Mouse (Mus musculus): ENCODE data around the gene C8g. TPM values are rescaled to one million over a fixed set of nuclear protein-coding genes. Genes with fewer than 3 reads are reported as not detected.

C8g gene
- polyA plus RNA-seq, 1 experiment from 2014 or later = 6.0 TPM

DNA sequence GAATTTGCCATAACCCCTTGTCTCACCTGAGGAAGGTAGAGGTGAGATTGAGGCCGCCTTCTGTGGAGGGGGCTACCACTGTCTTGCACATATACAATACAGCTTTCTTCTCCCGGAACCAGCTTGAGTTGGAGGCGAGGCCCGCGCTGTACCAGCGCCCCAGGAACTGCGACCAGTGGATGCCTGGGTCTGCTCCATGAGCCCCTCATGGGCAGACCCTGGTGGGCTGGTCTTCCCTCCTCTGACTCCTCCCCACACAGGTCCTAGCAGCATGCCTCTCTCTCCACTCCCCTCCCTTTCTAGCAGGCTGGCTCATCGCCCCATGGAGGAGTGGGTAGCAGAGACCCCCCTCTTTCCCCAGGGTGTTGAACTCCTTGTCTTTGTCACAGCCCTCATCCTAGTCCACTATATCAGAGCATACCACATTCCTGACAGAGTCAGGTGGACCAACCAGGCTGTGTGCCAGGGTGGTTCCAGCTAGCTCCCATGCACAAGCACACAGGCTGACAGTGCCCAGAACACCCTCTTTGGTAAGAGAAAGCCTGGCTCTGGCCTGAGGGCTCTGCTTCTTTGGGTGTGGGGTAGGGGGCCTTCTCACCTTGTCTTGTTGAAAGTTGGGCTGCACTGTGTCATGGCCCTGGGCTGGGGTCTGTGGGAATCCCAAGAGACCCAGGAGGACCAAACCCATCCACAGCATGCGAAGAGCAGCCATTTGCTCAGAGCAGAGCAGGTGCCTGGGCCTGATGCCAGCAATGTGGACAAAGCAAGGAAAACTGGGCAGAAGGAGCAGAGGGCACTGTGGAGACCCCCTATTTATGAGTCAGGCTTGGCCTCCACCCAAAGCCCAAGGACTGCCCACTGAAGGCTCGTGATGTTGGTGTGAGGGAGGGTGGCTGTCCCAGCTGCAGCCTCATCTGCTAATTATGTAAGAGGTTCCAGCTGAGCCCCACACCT is 32.3 kb downstream of the C8g start:
- Histone ChIP-seq H3K36me3 (no peaks in the 10 kb centered on the region), H3K27ac (no peak overlapping the region), H3K4me3 (no peak overlapping the region), H3K27me3 (ENCODE audit: insufficient read depth, poor library complexity, severe bottlenecking) (peaks cover 12% of the 10 kb centered on the region; the same call in 1 of the 2 replicates), H3K4me1 (peaks cover 27% of the 10 kb centered on the region), H3K9me3 (no peaks in the 10 kb centered on the region)
- no peak for DNase-seq (ENCODE audit: low spot score)
- WGBS = 72% methylated on average over 10 of the region's 10 CpGs

GRCm38 (mm10) chr2:25467606-25468303 is 33.8 kb downstream of the C8g start:
- Histone ChIP-seq H3K4me1 (peaks cover 27% of the 10 kb centered on the region), H3K36me3 (no peaks in the 10 kb centered on the region), H3K27me3 (ENCODE audit: insufficient read depth, poor library complexity, severe bottlenecking) (peaks cover 12% of the 10 kb centered on the region; the same call in 1 of the 2 replicates), H3K9me3 (no peaks in the 10 kb centered on the region), H3K4me3 (no peak overlapping the region), H3K27ac (no peak overlapping the region)
- 65% methylated on average over 14 of the region's 14 CpGs for WGBS
- DNase-seq (ENCODE audit: low spot score) = no peak

GRCm38 (mm10) chr2:25465816-25466635 is 35.5 kb downstream of the C8g start:
- H3K4me3 ChIP-seq = no peak overlapping the region
- peaks cover 9% of the 10 kb centered on the region; the same call in 1 of the 2 replicates for H3K27me3 ChIP-seq (ENCODE audit: insufficient read depth, poor library complexity, severe bottlenecking)
- no peak for DNase-seq (ENCODE audit: low spot score)
- no peaks in the 10 kb centered on the region for H3K9me3 ChIP-seq
- H3K36me3 ChIP-seq = no peaks in the 10 kb centered on the region
- peaks cover 34% of the 10 kb centered on the region for H3K4me1 ChIP-seq
- WGBS = 46% methylated on average over 10 of the region's 10 CpGs
- H3K27ac ChIP-seq = peak overlapping the region; percentile 52; the same call in 1 of the 2 replicates

- Histone ChIP-seq H3K36me3 (no peaks in the 10 kb centered on the region), H3K27me3 (ENCODE audit: insufficient read depth, poor library complexity, severe bottlenecking) (peaks cover 9% of the 10 kb centered on the region; the same call in 1 of the 2 replicates), H3K9me3 (no peaks in the 10 kb centered on the region), H3K4me3 (no peak overlapping the region), H3K27ac (peak overlapping the region; percentile 52; the same call in 1 of the 2 replicates), H3K4me1 (peaks cover 38% of the 10 kb centered on the region)
- no peak for DNase-seq (ENCODE audit: low spot score)
- WGBS = 78% methylated on average over 2 of the region's 2 CpGs
Observed at GRCm38 (mm10) chr2:25465256-25465655, 36.3 kb downstream of the C8g start.

GRCm38 (mm10) chr2:25463630-25464029 is 37.9 kb downstream of the C8g start:
- Histone ChIP-seq H3K9me3 (no peaks in the 10 kb centered on the region), H3K36me3 (peaks cover 8% of the 10 kb centered on the region), H3K27ac (no peak overlapping the region), H3K4me1 (peaks cover 41% of the 10 kb centered on the region), H3K27me3 (ENCODE audit: insufficient read depth, poor library complexity, severe bottlenecking) (no peaks in the 10 kb centered on the region; the same call in 1 of the 2 replicates), H3K4me3 (no peak overlapping the region)
- no peak for DNase-seq (ENCODE audit: low spot score)
- WGBS = 76% methylated on average over 3 of the region's 3 CpGs

DNA sequence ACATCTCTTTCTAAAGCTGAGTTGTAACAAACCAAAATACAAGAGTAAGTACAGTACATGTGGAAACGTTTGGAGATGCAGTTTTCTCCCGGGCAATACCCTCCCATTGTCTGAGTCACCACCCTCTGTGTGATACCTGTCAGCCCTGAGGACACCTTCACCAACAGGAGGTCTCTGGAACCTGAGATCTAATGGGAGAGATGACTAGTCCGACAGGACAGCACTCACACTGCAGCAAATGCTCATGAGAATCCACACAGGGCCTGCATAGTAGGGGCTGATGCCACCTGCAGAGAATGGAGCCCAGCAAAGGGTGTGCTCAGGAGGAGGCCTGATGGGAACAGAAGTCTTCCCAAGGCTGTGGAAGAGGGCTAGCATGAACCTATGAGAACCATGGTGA is 40.1 kb downstream of the C8g start:
- DNase-seq (ENCODE audit: low spot score) = no peak
- H3K9me3 ChIP-seq = no peaks in the 10 kb centered on the region
- peaks cover 12% of the 10 kb centered on the region for H3K36me3 ChIP-seq
- WGBS = 31% methylated on average over 3 of the region's 3 CpGs
- H3K4me3 ChIP-seq = peak overlapping the region; percentile 81
- H3K4me1 ChIP-seq = peaks cover 38% of the 10 kb centered on the region
- peak overlapping the region; percentile 89 for H3K27ac ChIP-seq
- H3K27me3 ChIP-seq (ENCODE audit: insufficient read depth, poor library complexity, severe bottlenecking) = peaks cover 7% of the 10 kb centered on the region; the same call in 1 of the 2 replicates

DNA sequence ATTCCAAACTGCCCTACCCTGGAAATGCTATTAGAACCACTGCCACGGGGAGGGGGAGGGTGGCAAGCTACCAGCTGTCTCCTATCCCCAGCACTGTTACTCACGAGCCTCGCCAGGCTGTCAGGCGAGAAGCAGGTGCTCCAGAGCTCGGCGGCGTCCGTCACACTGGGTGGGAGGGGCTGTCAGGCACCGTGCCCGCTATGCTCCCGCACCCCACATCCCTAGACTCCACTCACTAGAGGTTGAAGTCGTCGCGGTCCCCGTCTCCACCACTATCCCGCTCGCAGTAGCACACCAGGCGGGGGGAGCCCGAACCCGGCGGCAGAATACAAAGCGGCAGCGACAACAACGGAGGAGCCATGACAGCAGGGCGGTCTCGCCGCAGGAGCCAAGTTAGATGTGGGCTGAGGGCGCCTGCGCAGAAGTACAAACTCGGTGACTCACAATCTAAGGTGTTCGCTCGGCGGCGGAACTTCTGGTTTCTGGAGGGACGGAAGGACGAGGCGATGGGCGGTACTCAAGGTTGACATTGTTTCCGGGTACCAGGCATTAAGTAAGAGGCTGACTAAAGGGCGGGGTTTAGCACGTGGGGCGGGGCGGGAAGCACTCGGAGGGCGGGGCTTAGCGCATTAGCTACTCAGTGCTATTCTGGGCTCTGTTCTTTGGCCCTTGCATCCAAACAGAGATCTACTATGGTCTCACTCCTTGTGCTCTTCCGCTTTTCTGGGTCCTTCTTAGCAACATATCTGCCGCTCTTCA is 40.8 kb downstream of the C8g start, which contains the start of gene Paxx:
TSS of gene Paxx (minus strand) at position 544 of the 759 bp plus-strand sequence.
- H3K36me3 ChIP-seq = peaks cover 12% of the 10 kb centered on the region
- H3K27me3 ChIP-seq (ENCODE audit: insufficient read depth, poor library complexity, severe bottlenecking) = peaks cover 7% of the 10 kb centered on the region; the same call in 1 of the 2 replicates
- peak within 1 kb of the TSS; percentile 81 for H3K4me3 ChIP-seq
- DNase-seq (ENCODE audit: low spot score) = peak; percentile 98
- H3K4me1 ChIP-seq = peaks cover 39% of the 10 kb centered on the region
- peak within 1 kb of the TSS; percentile 89 for H3K27ac ChIP-seq
- no peaks in the 10 kb centered on the region for H3K9me3 ChIP-seq
- WGBS = under 1% methylated on average over 48 of the region's 48 CpGs

DNA sequence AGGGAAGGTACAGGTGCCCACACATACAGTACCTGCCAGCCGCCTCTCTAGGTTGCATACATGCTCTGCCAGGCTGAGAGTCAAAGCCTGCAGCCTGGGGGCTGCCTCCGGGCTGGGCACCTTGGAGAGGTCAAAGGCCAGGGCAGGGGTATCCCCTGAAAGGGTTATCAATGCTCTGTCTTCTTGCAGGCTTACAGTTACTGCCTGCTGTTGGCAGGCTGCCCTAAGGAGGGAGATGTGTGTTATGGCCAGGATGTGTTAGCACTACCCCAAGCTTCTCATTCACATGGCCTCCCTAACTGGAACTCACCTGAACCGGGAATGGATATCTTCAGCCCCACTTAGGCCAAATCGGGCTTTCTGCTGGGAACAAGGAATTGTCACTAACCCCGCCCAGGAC is 41.4 kb downstream of the C8g start:
- peaks cover 12% of the 10 kb centered on the region for H3K36me3 ChIP-seq
- WGBS = 38% methylated on average over 5 of the region's 5 CpGs
- H3K27ac ChIP-seq = peak overlapping the region; percentile 89
- no peak for DNase-seq (ENCODE audit: low spot score)
- no peaks in the 10 kb centered on the region for H3K9me3 ChIP-seq
- H3K27me3 ChIP-seq (ENCODE audit: insufficient read depth, poor library complexity, severe bottlenecking) = peaks cover 7% of the 10 kb centered on the region; the same call in 1 of the 2 replicates
- H3K4me3 ChIP-seq = peak overlapping the region; percentile 81
- peaks cover 36% of the 10 kb centered on the region for H3K4me1 ChIP-seq

GRCm38 (mm10) chr2:25458911-25459310 is 42.6 kb downstream of the C8g start:
- Histone ChIP-seq H3K9me3 (no peaks in the 10 kb centered on the region), H3K27ac (no peak overlapping the region), H3K27me3 (ENCODE audit: insufficient read depth, poor library complexity, severe bottlenecking) (peaks cover 7% of the 10 kb centered on the region; the same call in 1 of the 2 replicates), H3K4me3 (no peak overlapping the region), H3K36me3 (peaks cover 12% of the 10 kb centered on the region), H3K4me1 (peaks cover 36% of the 10 kb centered on the region)
- no peak for DNase-seq (ENCODE audit: low spot score)
- WGBS = 73% methylated on average over 5 of the region's 5 CpGs

DNA sequence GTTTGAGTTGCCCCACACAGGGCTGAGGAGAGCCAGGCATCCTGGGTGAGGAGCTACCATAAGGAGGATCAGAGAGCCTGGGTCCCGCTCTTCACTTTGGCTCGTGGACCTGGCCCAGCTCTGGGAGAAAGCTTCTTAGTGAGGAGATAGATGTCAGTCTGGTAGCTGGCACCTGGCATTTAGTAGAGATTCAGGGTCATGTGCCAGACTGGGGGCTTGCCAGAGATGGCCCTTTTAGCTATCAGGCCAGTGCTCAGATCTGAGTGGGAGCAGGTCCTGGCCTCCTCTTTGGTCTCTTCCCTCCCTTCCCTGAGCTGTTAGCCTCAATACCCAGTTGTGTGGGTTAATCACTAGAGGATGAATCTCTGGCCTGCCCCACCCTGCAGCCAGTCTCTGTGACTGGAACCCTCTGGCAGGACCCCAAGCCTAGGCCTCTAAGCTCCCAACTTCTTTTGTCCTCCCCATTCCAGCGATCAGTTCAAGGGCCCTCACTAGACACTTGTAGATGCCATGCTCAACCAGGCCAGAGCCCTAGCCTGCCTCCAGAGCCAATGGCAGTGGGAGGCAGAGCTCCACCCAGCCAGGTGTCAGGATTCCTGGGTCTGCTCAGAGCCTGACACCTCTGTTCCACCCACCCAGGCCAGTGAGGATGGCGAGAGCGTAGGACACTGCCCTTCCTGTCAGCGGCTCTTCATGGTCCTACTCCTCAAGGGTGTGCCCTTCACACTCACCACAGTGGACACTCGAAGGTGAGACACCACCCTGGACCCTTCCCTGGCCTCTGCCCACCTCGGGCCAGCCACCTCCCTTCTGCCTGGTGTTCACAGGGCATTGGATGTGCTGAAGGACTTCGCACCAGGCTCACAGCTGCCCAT is 44.3 kb downstream of the C8g start:
- H3K27me3 ChIP-seq (ENCODE audit: insufficient read depth, poor library complexity, severe bottlenecking) = peaks cover 7% of the 10 kb centered on the region; the same call in 1 of the 2 replicates
- peaks cover 36% of the 10 kb centered on the region for H3K4me1 ChIP-seq
- no peak for DNase-seq (ENCODE audit: low spot score)
- 78% methylated on average over 9 of the region's 9 CpGs for WGBS
- no peak overlapping the region for H3K27ac ChIP-seq
- H3K36me3 ChIP-seq = peaks cover 12% of the 10 kb centered on the region
- no peak overlapping the region for H3K4me3 ChIP-seq
- H3K9me3 ChIP-seq = no peaks in the 10 kb centered on the region
